Mouse (Mus musculus) ES-E14 (cell line): ENCODE results near the gene Flt3.

Experiments used
- CHD2 ChIP-seq: IDR thresholded peaks from 2 replicates; pipeline ENCODE4 v1.6.1; 2014; ENCODE audit warnings: mild to moderate bottlenecking, low read depth, low read length, inconsistent platforms
- HCFC1 ChIP-seq: IDR thresholded peaks from 2 replicates; pipeline ENCODE4 v1.6.1; 2012; ENCODE audit warnings: low read length, inconsistent platforms, borderline replicate concordance; ENCODE audit not compliant: insufficient read depth
- MAFK ChIP-seq: IDR thresholded peaks from 2 replicates; pipeline ENCODE4 v1.6.1; 2014; ENCODE audit warnings: mild to moderate bottlenecking, low read depth, low read length, inconsistent platforms; ENCODE audit not compliant: insufficient read depth
- ZC3H11A ChIP-seq: IDR thresholded peaks from 2 replicates; pipeline ENCODE4 v1.6.1; 2012; ENCODE audit warnings: low read depth, mild to moderate bottlenecking, inconsistent platforms, low read length, borderline replicate concordance
- ZNF384 ChIP-seq: IDR thresholded peaks from 2 replicates; pipeline ENCODE4 v1.6.1; 2012; ENCODE audit warnings: low read depth, low read length, inconsistent platforms

DNA sequence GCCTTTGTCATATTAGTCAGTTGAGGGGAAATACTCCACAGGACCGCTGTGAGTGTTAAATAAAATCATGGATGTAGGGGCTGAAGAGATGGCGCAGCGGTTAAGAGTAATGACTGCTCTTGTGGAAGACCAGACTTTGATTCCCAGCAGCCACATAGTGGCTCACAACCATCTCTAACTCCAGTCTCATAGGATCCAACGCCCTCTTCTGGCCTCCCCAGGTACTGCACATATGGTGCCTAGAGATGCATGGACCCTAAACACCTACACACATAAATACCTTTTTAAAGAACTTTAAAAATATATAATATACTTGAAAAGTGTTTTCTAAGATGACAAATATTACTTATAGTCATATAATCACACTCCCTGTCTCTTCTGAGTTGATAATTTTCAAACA is 115.9 kb downstream of the Flt3 start:
- TF ChIP-seq HCFC1 (no peak), CHD2 (no peak), ZC3H11A (no peak), MAFK (no peak), ZNF384 (no peak)
